Mouse (Mus musculus) liver, embryonic 14.5 days (tissue): Measurements from ENCODE around the gene Shisa3. TPM values are rescaled to one million over a fixed set of nuclear protein-coding genes. Genes with fewer than 3 reads are reported as not detected.

Source experiments
- ATAC-seq: fragments of 200-750 bp; cut with Nextera tagmentation; 2 replicates; pipeline ENCODE4 v1.8.0; 2017; ENCODE audit warnings: moderate number of reproducible peaks, mild to moderate bottlenecking, moderate library complexity; ENCODE audit not compliant: insufficient read depth
- DNase-seq, 3 experiments: peaks; one replicate each; pipeline ENCODE4 v3.0.0-alpha.2; 2012 to 2013; ENCODE audit warnings: low read depth in 3 of 3, low spot score in 3 of 3
- H3K27ac ChIP-seq: fragments of 300-500 bp; sonication (generic); 2 replicates; pipeline ENCODE4 v1.5.1; 2014; ENCODE audit warnings: moderate library complexity, mild to moderate bottlenecking, control low read depth, inconsistent platforms
- H3K27me3 ChIP-seq: fragments of 300-500 bp; sonication (generic); 2 replicates; pipeline ENCODE4 v1.6.1; 2014; ENCODE audit warnings: mild to moderate bottlenecking, low read length, moderate library complexity; ENCODE audit not compliant: control insufficient read depth, insufficient read depth
- H3K36me3 ChIP-seq: fragments of 300-500 bp; sonication (generic); replicated peaks from 2 replicates; pipeline ENCODE4 v1.6.1; 2014; ENCODE audit warnings: low read depth; ENCODE audit not compliant: control insufficient read depth, insufficient read depth
- H3K4me1 ChIP-seq, 2 experiments: fragments of 200-500 bp in 1 of 2; fragments of 300-500 bp in 1 of 2; sonication (generic) in 1 of 2; replicated peaks; 2 replicates each; pipeline ENCODE4 v1.6.1; 2012 to 2014; ENCODE audit warnings: antibody characterized with exemption in 1 of 2, inconsistent platforms in 1 of 2, low read length in 1 of 2; ENCODE audit not compliant: control insufficient read depth in 2 of 2, insufficient read depth in 2 of 2
- H3K4me2 ChIP-seq: fragments of 300-500 bp; sonication (generic); 2 replicates; pipeline ENCODE4 v1.6.1; 2014; ENCODE audit warnings: low read depth, mild to moderate bottlenecking, control low read depth, moderate library complexity
- H3K4me3 ChIP-seq, 2 experiments: fragments of 200-500 bp in 1 of 2; fragments of 300-500 bp in 1 of 2; sonication (generic) in 1 of 2; 2 replicates each; pipeline ENCODE4 v1.5.1; 2012 to 2014; ENCODE audit warnings: low read depth in 2 of 2, low read length in 2 of 2, mild to moderate bottlenecking in 2 of 2, control low read depth in 1 of 2, inconsistent platforms in 1 of 2, moderate library complexity in 1 of 2; ENCODE audit not compliant: insufficient read depth in 1 of 2
- H3K9ac ChIP-seq: fragments of 300-500 bp; sonication (generic); replicated peaks from 2 replicates; pipeline ENCODE4 v1.6.1; 2014; ENCODE audit warnings: mild to moderate bottlenecking, control low read depth, moderate library complexity
- H3K9me3 ChIP-seq: fragments of 300-500 bp; sonication (generic); 2 replicates; pipeline ENCODE4 v1.6.1; 2016; ENCODE audit warnings: low read length, mixed read lengths; ENCODE audit not compliant: control insufficient read depth
- CTCF ChIP-seq: IDR thresholded peaks from 2 replicates; pipeline ENCODE4 v1.5.1; 2016; ENCODE audit warnings: antibody characterized with exemption, low read depth, control low read depth
- EP300 ChIP-seq: IDR thresholded peaks from 2 replicates; pipeline ENCODE4 v1.6.1; 2016; ENCODE audit warnings: antibody characterized with exemption, low read depth
- WGBS: fragments of 180-500 bp; shearing (Covaris S2); extraction: QIAGEN DNeasy Blood & Tissue Kit; methylation state at CpG from one replicate; pipeline ENCODE4 v1.1.7; 2014; ENCODE audit not compliant: insufficient replicate concordance; 5-methylcytosine and 5-hydroxymethylcytosine counted together
- polyA plus RNA-seq, 2 experiments: library from polyadenylated mRNA; depleted of rRNA in 1 of 2; stranded (reverse) in 1 of 2; unstranded in 1 of 2; fragments of >200 nt; fragmentation: Nextera tagmentation in 1 of 2; extraction: Ambion mirVana in 1 of 2; gene quantifications; 2 replicates each; pipeline versions ENCODE4 v1.2.1 to v1.2.3; 2012 to 2014

The Shisa3 gene
- polyA plus RNA-seq, 2 experiments = 0.55 to 0.68 TPM

DNA sequence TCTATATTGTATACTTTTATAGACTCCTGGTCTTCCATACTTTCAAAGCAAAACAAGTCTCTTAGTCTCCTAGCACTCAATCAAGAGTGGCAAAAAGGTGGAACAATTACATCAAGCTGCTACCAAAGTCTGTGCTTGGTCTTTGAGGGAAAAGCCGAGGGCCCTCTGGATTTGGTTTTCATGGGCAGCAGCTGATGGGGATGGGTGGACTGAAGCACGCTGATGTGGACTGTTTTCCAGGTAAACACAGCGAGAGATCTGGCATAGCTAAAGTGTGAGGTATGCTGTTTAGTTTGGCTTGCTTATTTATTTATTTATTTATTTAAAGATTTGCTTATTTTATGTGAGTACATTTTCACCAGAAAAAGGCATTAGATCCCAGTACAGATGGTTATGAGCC, 45.9 kb downstream of the Shisa3 start:
- Histone ChIP-seq H3K4me1 (no peaks in the 10 kb centered on the region), H3K36me3 (peaks cover 47% of the 10 kb centered on the region), H3K4me3 (no peak overlapping the region), H3K4me2 (no peak overlapping the region), H3K9me3 (no peaks in the 10 kb centered on the region), H3K9ac (no peak overlapping the region), H3K27ac (no peak overlapping the region), H3K27me3 (no peaks in the 10 kb centered on the region)
- no peak for ATAC-seq
- WGBS = 84% methylated on average over 3 of the region's 3 CpGs
- no peak for DNase-seq
- no peak for TF ChIP-seq EP300
- TF ChIP-seq CTCF = no peak

- no peaks in the 10 kb centered on the region for H3K9me3 ChIP-seq
- H3K4me1 ChIP-seq = no peaks in the 10 kb centered on the region
- H3K36me3 ChIP-seq = peaks cover 45% of the 10 kb centered on the region
- no peaks in the 10 kb centered on the region for H3K27me3 ChIP-seq
- H3K4me3 ChIP-seq = no peak overlapping the region
- WGBS = 86% methylated on average over 5 of the region's 5 CpGs
- ATAC-seq (no peak), DNase-seq (no peak)
- no peak overlapping the region for H3K4me2 ChIP-seq
- no peak overlapping the region for H3K9ac ChIP-seq
- no peak overlapping the region for H3K27ac ChIP-seq
- no peak for TF ChIP-seq CTCF
- TF ChIP-seq EP300 = no peak
Observed at GRCm38 (mm10) chr5:67654572-67654971, 46.9 kb downstream of the Shisa3 start.

DNA sequence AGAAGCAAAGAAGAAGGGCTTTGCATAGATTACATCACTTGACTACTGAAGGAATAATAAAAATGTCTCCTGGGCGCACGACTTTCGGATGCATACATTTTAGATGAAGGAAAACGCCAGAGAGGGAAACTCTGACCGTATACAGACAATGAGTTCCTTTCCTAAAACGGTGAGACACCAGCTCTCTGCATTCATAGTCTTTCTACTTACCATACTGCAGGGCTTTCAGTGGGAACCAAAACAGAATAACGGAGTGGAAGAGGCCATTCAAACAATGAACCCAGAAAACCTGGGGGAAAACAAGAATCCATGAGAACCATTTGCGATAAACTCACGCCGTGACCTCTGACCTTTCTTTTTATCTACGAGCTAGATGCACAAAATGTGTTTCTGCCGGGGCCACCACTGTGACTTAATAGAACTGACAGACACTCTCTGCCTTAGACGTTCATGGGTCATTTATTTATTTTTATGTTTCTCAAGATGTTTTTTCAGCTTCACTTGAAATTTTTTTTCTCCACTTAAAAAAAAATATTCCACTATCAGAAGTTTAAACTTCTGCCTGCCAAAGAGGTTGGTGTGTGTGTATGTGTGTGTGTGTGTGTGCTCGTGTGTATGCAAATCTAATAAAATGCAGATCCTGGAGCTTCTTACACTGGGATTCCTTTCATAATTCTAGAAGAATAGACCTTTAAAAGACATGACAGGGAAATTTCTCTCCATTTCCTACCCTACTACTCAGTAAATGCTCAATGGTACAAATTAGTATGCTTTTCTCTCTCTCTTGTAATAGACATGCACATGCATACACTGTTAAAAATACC, 48.2 kb downstream of the Shisa3 start:
- no peak overlapping the region for H3K9ac ChIP-seq
- no peaks in the 10 kb centered on the region for H3K9me3 ChIP-seq
- H3K27ac ChIP-seq = no peak overlapping the region
- DNase-seq = no peak
- no peaks in the 10 kb centered on the region for H3K4me1 ChIP-seq
- no peak for ATAC-seq
- H3K4me3 ChIP-seq = no peak overlapping the region
- no peak overlapping the region for H3K4me2 ChIP-seq
- 84% methylated on average over 14 of the region's 14 CpGs for WGBS
- H3K36me3 ChIP-seq = peaks cover 46% of the 10 kb centered on the region
- no peaks in the 10 kb centered on the region for H3K27me3 ChIP-seq
- TF ChIP-seq CTCF = no peak
- TF ChIP-seq EP300 = no peak

DNA sequence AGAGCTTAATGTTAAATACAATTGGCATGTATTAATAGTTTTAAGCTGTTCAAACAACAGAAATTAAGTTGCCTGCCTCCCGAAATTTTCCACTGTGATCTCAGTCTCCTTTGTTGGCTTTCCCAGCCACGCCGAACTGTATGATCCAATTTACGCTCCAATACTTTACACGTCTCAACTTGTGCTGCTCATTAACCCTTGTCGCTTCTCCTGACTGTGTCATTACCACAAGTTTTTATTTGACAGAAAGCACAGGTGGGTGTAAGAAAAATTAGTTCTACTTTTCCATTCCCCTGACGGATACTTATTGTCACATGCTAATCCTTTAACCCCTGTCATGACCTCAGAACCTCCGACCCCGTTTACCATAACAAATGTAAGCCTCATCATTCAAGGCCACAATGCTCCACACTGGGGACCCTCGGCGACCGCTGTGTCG, 49.2 kb downstream of the Shisa3 start:
- Histone ChIP-seq H3K4me3 (no peak overlapping the region), H3K27ac (no peak overlapping the region), H3K4me1 (no peaks in the 10 kb centered on the region), H3K36me3 (peaks cover 45% of the 10 kb centered on the region), H3K9me3 (no peaks in the 10 kb centered on the region), H3K9ac (no peak overlapping the region), H3K4me2 (no peak overlapping the region), H3K27me3 (no peaks in the 10 kb centered on the region)
- 87% methylated on average over 13 of the region's 13 CpGs for WGBS
- TF ChIP-seq CTCF (no peak), EP300 (no peak)
- DNase-seq (no peak), ATAC-seq (no peak)

GRCm38 (mm10) chr5:67659864-67660263, 52.2 kb downstream of the Shisa3 start:
- Histone ChIP-seq H3K9me3 (no peaks in the 10 kb centered on the region), H3K9ac (no peak overlapping the region), H3K27me3 (no peaks in the 10 kb centered on the region), H3K4me1 (no peaks in the 10 kb centered on the region), H3K4me3 (no peak overlapping the region), H3K27ac (no peak overlapping the region), H3K36me3 (peaks cover 41% of the 10 kb centered on the region), H3K4me2 (no peak overlapping the region)
- ATAC-seq (no peak), DNase-seq (no peak)
- no peak for TF ChIP-seq CTCF
- TF ChIP-seq EP300 = no peak
- WGBS = 90% methylated on average over 9 of the region's 9 CpGs
